Mouse (Mus musculus): ENCODE measurements around the gene Hcrt. TPM values are rescaled to one million over a fixed set of nuclear protein-coding genes. Genes with fewer than 3 reads are reported as not detected.

Hcrt gene
- polyA plus RNA-seq, 1 experiment from 2014 or later: not detected

DNA sequence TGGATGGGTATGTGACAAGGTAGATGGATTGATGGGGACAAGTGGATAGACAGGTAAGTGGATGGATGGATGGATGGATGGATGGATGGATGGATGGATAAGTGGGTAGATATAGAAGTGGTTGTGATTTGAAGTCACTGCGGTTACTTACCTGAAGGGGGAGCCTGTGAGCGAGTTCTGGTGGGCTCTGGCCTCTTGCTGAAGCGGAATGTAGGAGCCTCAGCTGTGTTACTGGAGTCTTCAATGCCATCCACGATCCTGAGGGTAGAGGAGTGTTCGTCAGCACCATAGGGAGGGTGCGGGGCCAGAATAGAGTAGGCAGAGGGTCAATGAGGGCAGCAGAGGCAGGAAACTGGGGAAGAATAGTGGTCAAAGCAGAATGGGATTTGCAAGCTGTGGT is 17.6 kb downstream of the Hcrt start:
- Histone ChIP-seq H3K9ac (ENCODE audit: low read depth, low read length) (no peak overlapping the region), H3K4me3 (ENCODE audit: low read length) (no peak overlapping the region), H3K4me1 (ENCODE audit: control insufficient read depth, insufficient read depth, low read length) (no peaks in the 10 kb centered on the region), H3K4me2 (ENCODE audit: low read depth, low read length) (no peak overlapping the region), H3K27ac (ENCODE audit: low read length) (no peak overlapping the region), H3K9me3 (ENCODE audit: control insufficient read depth, low read length) (no peaks in the 10 kb centered on the region), H3K36me3 (ENCODE audit: control insufficient read depth, insufficient read depth, low read length) (no peaks in the 10 kb centered on the region), H3K27me3 (replicated peaks; ENCODE audit: control insufficient read depth, insufficient read depth, low read length) (peaks cover 5% of the 10 kb centered on the region)
- whole genome bisulfite sequencing: 10% methylated on average over 6 of the region's 6 CpGs
- ATAC-seq: no peak

GRCm38 (mm10) chr11:100741348-100741747 is 21.4 kb downstream of the Hcrt start:
- Histone ChIP-seq H3K9ac (ENCODE audit: low read depth, low read length) (no peak overlapping the region), H3K4me3 (ENCODE audit: low read length) (no peak overlapping the region), H3K27me3 (replicated peaks; ENCODE audit: control insufficient read depth, insufficient read depth, low read length) (no peaks in the 10 kb centered on the region), H3K9me3 (ENCODE audit: control insufficient read depth, low read length) (no peaks in the 10 kb centered on the region), H3K4me1 (ENCODE audit: control insufficient read depth, insufficient read depth, low read length) (peaks cover 7% of the 10 kb centered on the region), H3K4me2 (ENCODE audit: low read depth, low read length) (no peak overlapping the region), H3K27ac (ENCODE audit: low read length) (no peak overlapping the region), H3K36me3 (ENCODE audit: control insufficient read depth, insufficient read depth, low read length) (no peaks in the 10 kb centered on the region)
- WGBS: 71% methylated on average over 6 of the region's 6 CpGs
- ATAC-seq: no peak

- Histone ChIP-seq H3K4me2 (ENCODE audit: low read depth, low read length) (peak overlapping the region; percentile 81), H3K36me3 (ENCODE audit: control insufficient read depth, insufficient read depth, low read length) (no peaks in the 10 kb centered on the region), H3K27me3 (replicated peaks; ENCODE audit: control insufficient read depth, insufficient read depth, low read length) (no peaks in the 10 kb centered on the region), H3K4me1 (ENCODE audit: control insufficient read depth, insufficient read depth, low read length) (peaks cover 19% of the 10 kb centered on the region), H3K9ac (ENCODE audit: low read depth, low read length) (no peak overlapping the region), H3K4me3 (ENCODE audit: low read length) (peak overlapping the region; percentile 75), H3K27ac (ENCODE audit: low read length) (no peak overlapping the region), H3K9me3 (ENCODE audit: control insufficient read depth, low read length) (no peaks in the 10 kb centered on the region)
- ATAC-seq: no peak
- WGBS: 20% methylated on average over 5 of the region's 5 CpGs
Observed at GRCm38 (mm10) chr11:100738749-100739148, 24.0 kb downstream of the Hcrt start.

DNA sequence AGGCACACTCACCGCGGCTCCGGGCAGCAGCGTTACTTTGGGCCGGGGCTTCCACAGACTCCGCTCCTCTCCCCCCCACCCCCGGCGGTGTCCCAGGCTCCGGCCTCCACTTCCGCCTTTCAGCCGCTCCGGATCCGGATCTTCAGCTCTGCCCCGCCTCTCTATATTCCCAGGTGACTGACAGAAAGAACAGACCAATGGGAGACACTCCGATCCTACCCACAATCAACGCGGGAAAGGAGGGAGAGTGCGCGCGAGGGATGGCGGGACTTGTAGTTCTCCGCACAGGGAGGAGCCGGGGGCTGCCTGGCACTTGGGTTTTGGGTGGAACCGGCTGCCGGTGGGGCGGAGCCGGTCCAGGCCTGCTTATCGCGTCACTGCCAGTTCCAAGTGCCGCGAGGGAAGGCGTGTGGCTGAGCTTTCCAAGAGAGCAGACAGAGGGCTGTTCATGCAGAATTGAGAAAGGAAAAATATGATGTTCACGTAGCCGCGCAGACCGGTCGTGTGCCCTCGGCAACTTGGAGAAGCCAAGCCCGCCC is 24.6 kb downstream of the Hcrt start, which contains the start of gene Rab5c:
Gene Rab5c (minus strand): TSS at position 150 of the 539 bp plus-strand sequence.
- Histone ChIP-seq H3K9ac (ENCODE audit: low read depth, low read length) (peak within 1 kb of the TSS; percentile 92), H3K9me3 (ENCODE audit: control insufficient read depth, low read length) (no peaks in the 10 kb centered on the region), H3K27me3 (replicated peaks; ENCODE audit: control insufficient read depth, insufficient read depth, low read length) (no peaks in the 10 kb centered on the region), H3K36me3 (ENCODE audit: control insufficient read depth, insufficient read depth, low read length) (no peaks in the 10 kb centered on the region), H3K4me2 (ENCODE audit: low read depth, low read length) (peak within 1 kb of the TSS; percentile 81), H3K4me1 (ENCODE audit: control insufficient read depth, insufficient read depth, low read length) (peaks cover 19% of the 10 kb centered on the region), H3K4me3 (ENCODE audit: low read length) (peak within 1 kb of the TSS; percentile 75), H3K27ac (ENCODE audit: low read length) (peak within 1 kb of the TSS; percentile 66)
- WGBS: under 1% methylated on average over 39 of the region's 39 CpGs
- peak; percentile 100 for ATAC-seq

DNA sequence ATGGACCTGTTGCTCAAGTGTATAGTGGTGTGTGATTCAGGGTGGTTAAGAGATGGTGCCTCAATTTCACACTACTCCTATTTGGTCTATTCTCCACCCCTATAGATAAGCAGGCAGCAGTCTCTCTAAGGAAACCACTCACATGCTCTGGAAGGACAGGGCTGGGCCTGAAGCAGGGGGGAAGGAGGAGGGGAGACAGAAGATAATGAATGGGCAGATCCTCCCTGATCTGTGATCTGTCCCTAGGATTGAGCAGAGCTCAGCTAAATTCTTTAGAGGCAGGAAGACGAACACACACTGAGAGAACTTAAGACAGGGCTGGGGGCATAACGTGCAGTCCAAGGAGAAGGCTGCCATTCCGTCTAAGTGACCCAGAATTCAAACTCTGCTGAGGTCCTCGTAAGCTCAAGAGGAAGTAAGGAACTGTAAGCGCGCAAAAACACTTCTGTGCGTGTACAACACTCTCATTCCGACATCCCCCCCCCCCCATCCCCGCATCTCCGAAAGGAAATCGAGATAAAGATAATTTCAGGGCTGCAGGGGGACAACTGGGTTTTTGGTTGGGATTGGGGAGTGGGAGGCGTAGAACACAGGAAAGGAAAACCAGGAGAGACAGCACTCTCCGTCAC is 25.5 kb downstream of the Hcrt start:
- Histone ChIP-seq H3K36me3 (ENCODE audit: control insufficient read depth, insufficient read depth, low read length) (no peaks in the 10 kb centered on the region), H3K9me3 (ENCODE audit: control insufficient read depth, low read length) (no peaks in the 10 kb centered on the region), H3K4me2 (ENCODE audit: low read depth, low read length) (peak overlapping the region; percentile 64), H3K27me3 (replicated peaks; ENCODE audit: control insufficient read depth, insufficient read depth, low read length) (no peaks in the 10 kb centered on the region), H3K27ac (ENCODE audit: low read length) (peak overlapping the region; percentile 66), H3K4me3 (ENCODE audit: low read length) (peak overlapping the region; percentile 75), H3K4me1 (ENCODE audit: control insufficient read depth, insufficient read depth, low read length) (peaks cover 19% of the 10 kb centered on the region), H3K9ac (ENCODE audit: low read depth, low read length) (peak overlapping the region; percentile 92)
- under 1% methylated on average over 13 of the region's 13 CpGs for WGBS
- peak; percentile 10; the same call in 1 of the 2 replicates for ATAC-seq

GRCm38 (mm10) chr11:100736746-100737080 is 26.0 kb downstream of the Hcrt start:
- Histone ChIP-seq H3K4me3 (ENCODE audit: low read length) (peak overlapping the region; percentile 75), H3K9me3 (ENCODE audit: control insufficient read depth, low read length) (no peaks in the 10 kb centered on the region), H3K36me3 (ENCODE audit: control insufficient read depth, insufficient read depth, low read length) (no peaks in the 10 kb centered on the region), H3K9ac (ENCODE audit: low read depth, low read length) (no peak overlapping the region), H3K4me2 (ENCODE audit: low read depth, low read length) (peak overlapping the region; percentile 64), H3K27ac (ENCODE audit: low read length) (peak overlapping the region; percentile 66), H3K4me1 (ENCODE audit: control insufficient read depth, insufficient read depth, low read length) (peaks cover 19% of the 10 kb centered on the region), H3K27me3 (replicated peaks; ENCODE audit: control insufficient read depth, insufficient read depth, low read length) (no peaks in the 10 kb centered on the region)
- no peak for ATAC-seq
- 57% methylated on average over 4 of the region's 4 CpGs for WGBS

DNA sequence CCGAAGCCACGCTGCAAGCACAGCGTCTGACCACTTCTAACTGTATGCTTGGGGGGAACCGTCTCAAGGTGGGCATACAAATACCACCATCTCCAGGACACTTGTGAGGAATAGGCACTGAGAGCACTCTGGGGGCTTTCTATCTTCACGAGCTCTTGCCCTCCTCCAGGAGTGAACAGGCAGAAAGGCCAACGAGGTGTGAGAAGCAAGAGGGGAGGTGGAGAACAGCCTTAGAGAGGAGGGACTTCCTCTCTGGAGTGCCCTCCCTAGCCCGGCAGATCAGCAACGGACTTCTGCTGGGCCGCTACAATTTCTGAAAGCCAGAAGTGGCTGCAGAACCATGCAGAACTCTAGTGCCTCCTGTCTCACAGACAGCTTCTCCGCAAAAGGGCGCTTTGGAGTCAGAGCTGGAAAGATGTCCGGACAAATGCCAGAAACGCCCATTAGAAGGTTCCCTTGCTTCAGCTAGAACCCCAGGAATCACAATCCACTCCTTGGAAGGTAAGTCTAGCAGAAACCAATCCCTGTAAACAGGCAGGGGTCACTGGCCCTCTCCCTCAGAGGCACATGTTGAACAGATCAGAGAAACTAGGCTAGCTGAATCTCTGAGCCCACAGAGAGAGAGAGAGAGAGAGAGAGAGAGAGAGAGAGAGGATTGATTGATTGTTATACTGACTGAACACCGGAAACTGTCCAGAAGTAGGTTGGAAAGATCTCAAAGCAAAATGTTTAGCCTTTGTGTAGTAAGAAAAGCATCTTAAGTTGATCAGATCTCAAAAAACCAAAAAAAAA is 26.6 kb downstream of the Hcrt start:
- Histone ChIP-seq H3K27me3 (replicated peaks; ENCODE audit: control insufficient read depth, insufficient read depth, low read length) (no peaks in the 10 kb centered on the region), H3K4me2 (ENCODE audit: low read depth, low read length) (peak overlapping the region; percentile 64), H3K27ac (ENCODE audit: low read length) (no peak overlapping the region), H3K4me3 (ENCODE audit: low read length) (peak overlapping the region; percentile 75), H3K4me1 (ENCODE audit: control insufficient read depth, insufficient read depth, low read length) (peaks cover 19% of the 10 kb centered on the region), H3K9ac (ENCODE audit: low read depth, low read length) (peak overlapping the region; percentile 43), H3K9me3 (ENCODE audit: control insufficient read depth, low read length) (no peaks in the 10 kb centered on the region), H3K36me3 (ENCODE audit: control insufficient read depth, insufficient read depth, low read length) (no peaks in the 10 kb centered on the region)
- 69% methylated on average over 14 of the region's 14 CpGs for WGBS
- ATAC-seq: no peak

- no peak for ATAC-seq
- Histone ChIP-seq H3K9ac (ENCODE audit: low read depth, low read length) (no peak overlapping the region), H3K9me3 (ENCODE audit: control insufficient read depth, low read length) (no peaks in the 10 kb centered on the region), H3K27ac (ENCODE audit: low read length) (no peak overlapping the region), H3K4me2 (ENCODE audit: low read depth, low read length) (peak overlapping the region; percentile 64), H3K36me3 (ENCODE audit: control insufficient read depth, insufficient read depth, low read length) (no peaks in the 10 kb centered on the region), H3K4me1 (ENCODE audit: control insufficient read depth, insufficient read depth, low read length) (peaks cover 19% of the 10 kb centered on the region), H3K27me3 (replicated peaks; ENCODE audit: control insufficient read depth, insufficient read depth, low read length) (no peaks in the 10 kb centered on the region), H3K4me3 (ENCODE audit: low read length) (peak overlapping the region; percentile 14)
- WGBS: 85% methylated on average over 9 of the region's 9 CpGs
Observed at GRCm38 (mm10) chr11:100735134-100735865, 27.4 kb downstream of the Hcrt start.
